Mouse (Mus musculus): ENCODE results near the gene Asb16. TPM values are rescaled to one million over a fixed set of nuclear protein-coding genes. Genes with fewer than 3 reads are reported as not detected.
A peak's percentile ranks its signal among the peaks of the same experiment; 100 is the strongest.

Asb16 gene
- polyA plus RNA-seq, 1 experiment = 0.56 TPM

- TF ChIP-seq CTCF (IDR thresholded peaks at IDR 0.05; ENCODE audit: borderline replicate concordance, extremely low read depth, insufficient read depth, insufficient read length) (no peak), POLR2A (IDR thresholded peaks at IDR 0.05; ENCODE audit: borderline replicate concordance, extremely low read depth, insufficient read depth, insufficient read length, poor library complexity, severe bottlenecking) (no peak)
- DNase-seq (ENCODE audit: low read depth) = no peak
Observed at GRCm38 (mm10) chr11:102288027-102288804, 19.7 kb downstream of the Asb16 start.

- no peak for TF ChIP-seq POLR2A (IDR thresholded peaks at IDR 0.05; ENCODE audit: borderline replicate concordance, extremely low read depth, insufficient read depth, insufficient read length, poor library complexity, severe bottlenecking)
- no peak for TF ChIP-seq CTCF (IDR thresholded peaks at IDR 0.05; ENCODE audit: borderline replicate concordance, extremely low read depth, insufficient read depth, insufficient read length)
- DNase-seq (ENCODE audit: low read depth) = no peak
Observed at GRCm38 (mm10) chr11:102288913-102289312, 20.4 kb downstream of the Asb16 start.

GRCm38 (mm10) chr11:102289511-102290100 lies 21.1 kb downstream of the Asb16 start:
- TF ChIP-seq CTCF (IDR thresholded peaks at IDR 0.05; ENCODE audit: borderline replicate concordance, extremely low read depth, insufficient read depth, insufficient read length) (no peak), POLR2A (IDR thresholded peaks at IDR 0.05; ENCODE audit: borderline replicate concordance, extremely low read depth, insufficient read depth, insufficient read length, poor library complexity, severe bottlenecking) (no peak)
- no peak for DNase-seq (ENCODE audit: low read depth)

- DNase-seq (ENCODE audit: low read depth) = no peak
- TF ChIP-seq CTCF (IDR thresholded peaks at IDR 0.05; ENCODE audit: borderline replicate concordance, extremely low read depth, insufficient read depth, insufficient read length) = no peak
- TF ChIP-seq POLR2A (IDR thresholded peaks at IDR 0.05; ENCODE audit: borderline replicate concordance, extremely low read depth, insufficient read depth, insufficient read length, poor library complexity, severe bottlenecking) = no peak
Observed at GRCm38 (mm10) chr11:102290141-102290540, 21.6 kb downstream of the Asb16 start.

GRCm38 (mm10) chr11:102291051-102291535 lies 22.6 kb downstream of the Asb16 start:
- no peak for DNase-seq (ENCODE audit: low read depth)
- no peak for TF ChIP-seq CTCF (IDR thresholded peaks at IDR 0.05; ENCODE audit: borderline replicate concordance, extremely low read depth, insufficient read depth, insufficient read length)
- TF ChIP-seq POLR2A (IDR thresholded peaks at IDR 0.05; ENCODE audit: borderline replicate concordance, extremely low read depth, insufficient read depth, insufficient read length, poor library complexity, severe bottlenecking) = no peak

GRCm38 (mm10) chr11:102293971-102294370 lies 25.4 kb downstream of the Asb16 start:
- no peak for DNase-seq (ENCODE audit: low read depth)
- no peak for TF ChIP-seq POLR2A (IDR thresholded peaks at IDR 0.05; ENCODE audit: borderline replicate concordance, extremely low read depth, insufficient read depth, insufficient read length, poor library complexity, severe bottlenecking)

DNA sequence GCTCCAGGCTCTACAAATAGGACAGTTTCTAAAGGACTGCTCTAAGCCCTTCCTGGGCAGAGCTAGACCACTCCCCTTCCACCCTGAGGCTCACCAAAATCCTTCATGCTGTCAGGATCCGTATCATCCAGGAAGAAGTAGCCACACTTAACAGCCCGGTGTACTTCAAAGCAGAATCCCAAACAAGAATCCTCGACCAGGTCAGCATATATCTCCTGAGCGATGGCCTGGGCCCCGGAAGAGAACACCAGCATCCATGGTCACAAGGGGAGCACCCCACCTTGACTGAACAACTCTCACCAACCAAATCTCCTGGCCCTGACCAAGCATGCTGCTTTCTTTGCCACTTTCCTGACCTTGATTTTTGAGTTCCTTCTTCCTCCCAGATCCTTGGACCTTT lies 25.9 kb downstream of the Asb16 start:
- DNase-seq (ENCODE audit: low read depth) = no peak
- TF ChIP-seq CTCF (IDR thresholded peaks at IDR 0.05; ENCODE audit: borderline replicate concordance, extremely low read depth, insufficient read depth, insufficient read length) = no peak
- TF ChIP-seq POLR2A (IDR thresholded peaks at IDR 0.05; ENCODE audit: borderline replicate concordance, extremely low read depth, insufficient read depth, insufficient read length, poor library complexity, severe bottlenecking) = no peak

GRCm38 (mm10) chr11:102294887-102295597 lies 26.5 kb downstream of the Asb16 start:
- TF ChIP-seq CTCF (IDR thresholded peaks at IDR 0.05; ENCODE audit: borderline replicate concordance, extremely low read depth, insufficient read depth, insufficient read length) (no peak), POLR2A (IDR thresholded peaks at IDR 0.05; ENCODE audit: borderline replicate concordance, extremely low read depth, insufficient read depth, insufficient read length, poor library complexity, severe bottlenecking) (no peak)
- peak; percentile 45 for DNase-seq (ENCODE audit: low read depth)

DNA sequence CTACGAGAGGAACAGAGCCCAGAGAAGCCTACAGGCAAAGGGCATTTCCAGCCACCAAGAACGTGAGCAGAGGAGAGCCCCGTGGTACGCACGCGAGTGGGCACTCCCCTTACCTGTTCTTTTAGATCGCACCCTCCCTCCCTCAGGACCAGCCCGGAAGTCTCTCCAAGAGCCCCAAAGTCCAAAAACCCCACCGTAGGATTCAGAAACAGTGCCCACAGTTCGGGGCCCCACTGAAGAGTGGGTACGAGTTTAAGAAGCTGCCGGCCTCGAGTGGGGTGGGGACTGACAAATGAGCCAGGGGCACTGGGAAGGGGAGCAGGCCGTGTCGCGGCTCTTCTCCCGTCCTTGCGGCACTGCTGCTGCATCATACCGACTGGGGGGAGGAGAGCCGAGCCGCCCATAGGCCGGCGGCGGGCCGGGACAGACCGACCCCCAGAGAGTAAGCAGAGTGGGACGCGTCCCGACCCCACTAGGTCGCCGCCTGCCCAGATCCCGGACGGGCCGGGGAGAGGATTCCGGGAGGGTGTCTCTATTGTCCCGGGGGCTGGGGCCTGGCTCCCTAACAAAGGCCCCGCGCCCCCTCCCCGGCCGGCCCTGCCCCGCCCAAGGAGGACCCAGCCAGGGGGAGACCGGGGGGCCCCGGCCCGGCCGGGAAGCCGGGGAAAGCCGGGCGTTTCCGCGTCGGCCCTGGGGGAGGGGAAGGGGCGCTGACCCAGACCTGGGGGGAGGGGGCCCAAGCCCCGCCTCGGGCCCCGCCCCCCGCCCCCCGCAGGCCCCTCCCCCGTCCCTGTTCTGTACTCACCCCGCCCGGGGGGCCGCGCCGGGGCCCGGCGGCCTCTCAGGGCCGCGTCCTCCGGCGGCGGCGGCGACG lies 27.3 kb downstream of the Asb16 start:
- peak; percentile 78 for DNase-seq (ENCODE audit: low read depth)
- no peak for TF ChIP-seq CTCF (IDR thresholded peaks at IDR 0.05; ENCODE audit: borderline replicate concordance, extremely low read depth, insufficient read depth, insufficient read length)
- TF ChIP-seq POLR2A (IDR thresholded peaks at IDR 0.05; ENCODE audit: borderline replicate concordance, extremely low read depth, insufficient read depth, insufficient read length, poor library complexity, severe bottlenecking) = peak; percentile 15; the same call in 1 of the 2 replicates

DNA sequence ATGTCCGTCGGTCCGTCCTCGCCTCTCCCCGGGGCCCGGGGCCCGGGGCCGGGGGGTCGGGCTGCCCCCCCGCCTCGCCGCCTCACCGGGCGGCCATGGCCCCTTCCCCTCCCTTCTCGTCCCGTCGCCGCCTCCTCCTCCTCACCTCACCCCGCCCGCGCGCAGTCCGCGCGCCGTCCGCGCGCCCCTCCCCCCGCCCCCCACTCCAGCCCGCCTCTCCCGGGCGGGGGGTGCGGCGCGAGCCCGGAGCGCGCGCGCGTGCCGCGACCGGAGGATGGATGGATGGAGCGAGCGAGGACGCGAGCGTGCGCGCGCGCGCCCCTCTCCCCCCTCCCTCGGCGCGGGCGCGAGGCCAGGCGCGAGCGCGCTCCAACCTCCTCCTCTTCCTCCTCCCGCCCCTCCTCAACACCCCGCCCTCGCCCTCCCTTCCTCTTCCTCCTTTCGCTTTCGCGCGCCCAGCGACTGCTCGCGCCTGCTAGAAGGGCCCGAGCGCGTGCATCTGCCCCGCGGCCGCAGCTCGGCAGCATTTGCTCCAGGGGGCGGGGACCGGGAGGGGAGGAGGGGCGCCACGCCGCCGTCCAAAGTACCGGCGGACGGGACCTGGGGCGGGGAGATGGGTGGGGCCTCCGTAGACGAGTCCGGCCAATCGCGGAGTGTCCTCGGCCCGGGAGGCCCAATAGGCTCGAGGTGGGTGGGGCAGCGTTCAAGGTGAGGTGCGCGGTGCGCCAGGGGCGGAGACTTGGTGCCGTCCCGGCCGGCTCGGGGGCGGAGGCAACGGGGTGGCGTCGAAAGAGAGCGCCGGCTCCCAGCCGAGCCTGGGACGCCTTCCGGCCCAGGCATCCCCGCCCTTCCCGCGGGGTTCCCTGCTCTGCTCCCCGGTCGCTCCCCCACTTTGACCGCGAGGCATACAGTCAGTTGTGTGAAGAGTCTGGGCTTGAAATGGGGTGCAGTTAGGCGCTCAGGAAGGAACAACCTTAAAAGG lies 28.2 kb downstream of the Asb16 start, which contains the start of gene Atxn7l3:
Gene Atxn7l3 (minus strand): TSS at position 141 of the 982 bp plus-strand sequence.
- peak; percentile 99 for DNase-seq (ENCODE audit: low read depth)
- TF ChIP-seq POLR2A (IDR thresholded peaks at IDR 0.05; ENCODE audit: borderline replicate concordance, extremely low read depth, insufficient read depth, insufficient read length, poor library complexity, severe bottlenecking) (peak; percentile 92), CTCF (IDR thresholded peaks at IDR 0.05; ENCODE audit: borderline replicate concordance, extremely low read depth, insufficient read depth, insufficient read length) (no peak)
